Mouse (Mus musculus): ENCODE data around the gene Adamtsl1.

The Adamtsl1 gene

GRCm38 (mm10) chr4:86045876-86046275 is 531.9 kb downstream of the Adamtsl1 start:
- no peak for DNase-seq (ENCODE audit: low spot score in 2 of 2)

GRCm38 (mm10) chr4:86046881-86047280 is 532.9 kb downstream of the Adamtsl1 start:
- DNase-seq (ENCODE audit: low spot score in 2 of 2): no peak

GRCm38 (mm10) chr4:86053487-86054237 is 539.7 kb downstream of the Adamtsl1 start:
- no peak for DNase-seq (ENCODE audit: low spot score in 2 of 2)

GRCm38 (mm10) chr4:86060614-86061013 is 546.6 kb downstream of the Adamtsl1 start:
- DNase-seq (ENCODE audit: low spot score in 2 of 2): no peak

GRCm38 (mm10) chr4:86068376-86068775 is 554.4 kb downstream of the Adamtsl1 start:
- DNase-seq (ENCODE audit: low spot score in 2 of 2): no peak

GRCm38 (mm10) chr4:86068875-86069718 is 555.1 kb downstream of the Adamtsl1 start:
- no peak for DNase-seq (ENCODE audit: low spot score in 2 of 2)

GRCm38 (mm10) chr4:86074871-86075270 is 560.9 kb downstream of the Adamtsl1 start:
- no peak for DNase-seq (ENCODE audit: low spot score in 2 of 2)

GRCm38 (mm10) chr4:86077355-86077754 is 563.4 kb downstream of the Adamtsl1 start:
- DNase-seq (ENCODE audit: low spot score in 2 of 2): no peak

- DNase-seq (ENCODE audit: low spot score in 2 of 2): no peak
Measured at GRCm38 (mm10) chr4:86077854-86078253, 563.9 kb downstream of the Adamtsl1 start.

- no peak for DNase-seq (ENCODE audit: low spot score in 2 of 2)
Measured at GRCm38 (mm10) chr4:86087508-86087907, 573.5 kb downstream of the Adamtsl1 start.

- no peak for DNase-seq (ENCODE audit: low spot score in 2 of 2)
Measured at GRCm38 (mm10) chr4:86103207-86103606, 589.2 kb downstream of the Adamtsl1 start.

- no peak for DNase-seq (ENCODE audit: low spot score in 2 of 2)
Measured at GRCm38 (mm10) chr4:86108325-86108724, 594.4 kb downstream of the Adamtsl1 start.

GRCm38 (mm10) chr4:86119067-86119466 is 605.1 kb downstream of the Adamtsl1 start:
- DNase-seq (ENCODE audit: low spot score in 2 of 2): no peak

- no peak for DNase-seq (ENCODE audit: low spot score in 2 of 2)
Measured at GRCm38 (mm10) chr4:86122431-86122830, 608.5 kb downstream of the Adamtsl1 start.

GRCm38 (mm10) chr4:86124374-86124773 is 610.4 kb downstream of the Adamtsl1 start:
- DNase-seq (ENCODE audit: low spot score in 2 of 2): no peak

- no peak for DNase-seq (ENCODE audit: low spot score in 2 of 2)
Measured at GRCm38 (mm10) chr4:86126636-86127035, 612.7 kb downstream of the Adamtsl1 start.

- DNase-seq (ENCODE audit: low spot score in 2 of 2): no peak
Measured at GRCm38 (mm10) chr4:86158551-86158950, 644.6 kb downstream of the Adamtsl1 start.

GRCm38 (mm10) chr4:86159362-86159761 is 645.4 kb downstream of the Adamtsl1 start:
- DNase-seq (ENCODE audit: low spot score in 2 of 2): no peak

- DNase-seq (ENCODE audit: low spot score in 2 of 2): no peak
Measured at GRCm38 (mm10) chr4:86170763-86171162, 656.8 kb downstream of the Adamtsl1 start.

GRCm38 (mm10) chr4:86171461-86171860 is 657.5 kb downstream of the Adamtsl1 start:
- no peak for DNase-seq (ENCODE audit: low spot score in 2 of 2)

GRCm38 (mm10) chr4:86177471-86177870 is 663.5 kb downstream of the Adamtsl1 start:
- DNase-seq (ENCODE audit: low spot score in 2 of 2): no peak

- DNase-seq (ENCODE audit: low spot score in 2 of 2): no peak
Measured at GRCm38 (mm10) chr4:86178116-86178515, 664.1 kb downstream of the Adamtsl1 start.

GRCm38 (mm10) chr4:86183701-86184173 is 669.8 kb downstream of the Adamtsl1 start:
- no peak for DNase-seq (ENCODE audit: low spot score in 2 of 2)

Data from spleen, postnatal 36 days (tissue).